Mouse (Mus musculus) layer of hippocampus, postnatal 36 days (tissue): ENCODE measurements around the gene Tspan12. TPM values are rescaled to one million over a fixed set of nuclear protein-coding genes. Genes with fewer than 3 reads are reported as not detected.
"Not testable (repeated sequence)": the region's sequence is repeated elsewhere in the genome, so short reads cannot be mapped to it uniquely, and the experiment has no call there.

Experiments used
- DNase-seq, 2 experiments: peaks; one replicate each; pipeline ENCODE4 v3.0.0; 2022
- total RNA-seq, 2 experiments: library from RNA; stranded (reverse); gene quantifications; 2 replicates each; pipeline ENCODE4 v1.2.3; 2021

Tspan12 gene
- total RNA-seq, 2 experiments from 2014 or later = 26.1 to 33.7 TPM

DNA sequence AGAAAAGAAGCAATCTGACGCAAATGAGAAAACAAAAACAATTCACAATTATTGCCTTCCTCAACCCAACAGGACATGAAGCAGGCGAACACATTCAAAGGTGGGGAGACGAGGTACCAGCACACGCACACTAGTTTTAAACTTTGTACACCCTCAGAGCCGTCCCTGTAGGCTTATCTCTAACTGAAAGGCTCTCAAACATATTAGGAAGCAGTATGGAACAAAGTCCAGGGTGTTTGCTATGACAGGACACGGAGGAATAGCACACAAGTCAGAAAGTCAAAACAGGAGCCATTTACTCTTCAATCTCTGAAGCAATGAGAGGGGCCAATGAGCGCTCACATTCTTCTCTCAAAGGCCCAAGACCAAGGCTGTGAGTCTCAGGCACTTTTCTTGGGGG lies 24.3 kb downstream of the Tspan12 start:
- DNase-seq = no peak

DNA sequence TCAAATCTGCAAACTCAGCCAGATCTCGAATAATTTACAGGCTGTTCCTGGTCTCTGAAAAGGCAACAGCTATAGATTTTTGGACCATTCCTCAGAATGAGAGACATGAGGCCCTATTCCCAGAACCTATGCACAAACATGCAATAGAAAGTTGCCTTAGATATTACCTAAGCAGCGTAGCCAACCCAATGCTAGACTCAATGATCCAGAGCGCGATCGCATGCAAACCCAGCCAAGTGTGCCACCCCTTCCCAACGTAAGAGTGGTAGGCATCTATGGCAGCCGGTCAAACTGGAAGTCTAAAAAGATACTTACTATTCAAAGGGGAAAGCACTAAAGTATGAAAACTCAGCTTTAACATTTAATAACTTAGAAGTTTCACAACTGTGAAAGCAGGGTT lies 28.6 kb downstream of the Tspan12 start:
- no peak for DNase-seq

DNA sequence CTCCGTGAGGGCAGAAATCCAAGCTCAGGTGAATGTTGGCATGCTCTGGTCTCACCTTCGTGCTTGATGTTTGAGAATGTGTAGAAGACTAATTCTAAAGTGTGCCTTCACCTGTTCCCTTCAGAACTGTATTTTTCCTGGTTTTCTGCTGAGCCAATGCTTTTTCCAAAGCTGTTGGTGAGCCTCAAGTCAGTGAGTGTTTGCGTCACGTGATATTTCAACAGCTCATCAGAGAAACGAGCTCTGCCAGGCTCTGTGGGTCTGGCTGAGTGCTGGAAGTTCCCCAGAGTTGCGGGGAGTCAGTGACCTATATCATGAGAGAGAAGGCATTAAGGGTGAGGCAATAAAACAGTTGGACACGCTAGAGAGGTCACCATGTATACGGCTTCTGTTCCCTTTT lies 29.0 kb downstream of the Tspan12 start:
- DNase-seq = no peak

DNA sequence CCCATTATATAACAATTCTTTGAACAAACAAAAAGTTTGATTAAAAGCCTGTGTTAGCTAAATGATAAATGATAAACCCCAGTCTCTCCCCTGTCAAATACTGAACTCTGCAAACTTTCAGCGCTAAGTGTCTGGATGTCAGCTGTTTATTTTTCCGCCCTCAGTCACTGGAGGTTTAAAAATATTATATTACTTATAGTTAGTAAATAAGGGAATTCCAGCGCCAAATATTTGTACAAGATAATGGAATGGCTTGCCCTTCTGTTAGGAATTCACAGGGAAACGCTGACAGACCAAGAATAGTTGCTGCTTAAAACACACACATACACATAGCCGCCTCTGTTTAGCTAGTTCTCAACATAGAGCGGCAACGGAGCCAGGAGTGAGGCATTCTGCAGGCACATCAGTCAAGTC lies 29.6 kb downstream of the Tspan12 start:
- no peak for DNase-seq

DNA sequence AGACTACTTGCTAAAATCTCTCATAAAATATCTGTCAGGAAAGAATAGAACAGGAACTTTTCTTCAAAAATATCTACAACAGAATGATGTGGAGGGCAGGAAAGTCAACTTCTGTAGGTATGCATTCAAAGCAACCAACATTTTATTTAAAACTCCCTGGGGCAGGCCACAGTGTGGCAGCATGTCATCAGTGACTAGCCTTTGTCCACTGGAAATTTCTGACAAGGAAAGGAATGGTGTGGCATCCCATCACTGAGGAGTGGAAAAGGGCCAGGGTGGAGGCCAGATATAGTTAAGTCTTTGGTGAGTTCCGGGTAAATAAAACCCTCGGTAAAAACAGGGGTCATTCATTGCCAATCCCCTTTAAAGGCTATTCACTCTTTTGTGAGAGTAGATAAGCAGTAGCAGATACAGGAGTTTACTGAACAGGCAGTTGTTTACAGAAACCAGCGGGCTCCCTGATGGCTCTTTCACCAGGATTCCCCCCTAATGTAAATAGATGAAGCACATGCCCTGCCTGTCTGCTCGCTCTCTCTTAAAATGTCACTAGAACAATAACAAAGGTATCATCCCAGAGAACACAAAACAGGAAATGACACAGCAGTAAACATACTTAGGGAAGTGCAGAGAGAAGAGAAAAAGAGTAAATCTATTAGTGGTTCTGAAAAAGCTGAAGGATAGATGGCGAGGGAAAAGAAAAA lies 34.1 kb downstream of the Tspan12 start:
- DNase-seq = no peak

DNA sequence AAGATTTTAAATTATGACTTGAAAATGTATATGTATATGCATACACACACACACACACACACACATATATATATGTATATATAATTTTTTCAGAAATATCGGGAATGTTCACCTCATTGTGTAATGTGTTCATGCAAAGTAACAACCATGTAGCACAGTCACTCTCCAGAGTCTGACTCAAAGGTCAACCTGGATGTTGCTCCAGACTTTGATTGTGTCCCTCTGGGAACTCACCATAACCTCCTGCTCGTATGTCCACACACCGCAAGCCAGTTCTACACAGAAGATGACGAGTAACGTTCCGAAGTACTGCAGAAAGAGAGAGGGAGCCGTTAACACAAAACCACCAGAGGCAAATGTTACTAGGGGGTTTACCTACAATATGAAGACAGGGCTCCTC lies 46.3 kb downstream of the Tspan12 start:
- DNase-seq = no peak

DNA sequence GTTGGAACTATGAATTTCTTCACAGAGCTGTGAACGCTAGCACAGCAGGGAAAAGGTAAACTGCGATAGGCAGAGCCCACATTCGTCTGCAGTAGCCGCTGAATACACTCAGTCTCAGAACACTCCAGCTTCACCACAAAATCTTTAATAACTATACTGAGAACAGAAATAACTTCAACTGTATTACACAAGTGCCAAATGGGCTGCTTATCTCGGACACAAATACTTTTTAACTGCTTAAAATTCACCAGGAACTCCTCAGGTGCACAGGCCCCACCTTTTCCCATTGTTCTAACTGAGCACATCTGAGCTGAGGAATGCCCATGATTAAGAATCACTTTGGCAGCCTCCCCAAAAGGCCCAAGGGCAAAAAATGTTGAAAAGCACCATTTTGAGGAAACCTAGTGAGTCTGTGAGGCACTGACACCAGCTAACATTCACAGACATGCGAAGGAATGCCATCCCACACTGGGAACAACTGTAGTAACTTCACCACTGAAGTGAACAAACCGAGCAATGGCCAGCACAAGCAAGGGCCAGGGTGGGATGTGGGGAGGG lies 47.2 kb downstream of the Tspan12 start:
- no peak for DNase-seq

DNA sequence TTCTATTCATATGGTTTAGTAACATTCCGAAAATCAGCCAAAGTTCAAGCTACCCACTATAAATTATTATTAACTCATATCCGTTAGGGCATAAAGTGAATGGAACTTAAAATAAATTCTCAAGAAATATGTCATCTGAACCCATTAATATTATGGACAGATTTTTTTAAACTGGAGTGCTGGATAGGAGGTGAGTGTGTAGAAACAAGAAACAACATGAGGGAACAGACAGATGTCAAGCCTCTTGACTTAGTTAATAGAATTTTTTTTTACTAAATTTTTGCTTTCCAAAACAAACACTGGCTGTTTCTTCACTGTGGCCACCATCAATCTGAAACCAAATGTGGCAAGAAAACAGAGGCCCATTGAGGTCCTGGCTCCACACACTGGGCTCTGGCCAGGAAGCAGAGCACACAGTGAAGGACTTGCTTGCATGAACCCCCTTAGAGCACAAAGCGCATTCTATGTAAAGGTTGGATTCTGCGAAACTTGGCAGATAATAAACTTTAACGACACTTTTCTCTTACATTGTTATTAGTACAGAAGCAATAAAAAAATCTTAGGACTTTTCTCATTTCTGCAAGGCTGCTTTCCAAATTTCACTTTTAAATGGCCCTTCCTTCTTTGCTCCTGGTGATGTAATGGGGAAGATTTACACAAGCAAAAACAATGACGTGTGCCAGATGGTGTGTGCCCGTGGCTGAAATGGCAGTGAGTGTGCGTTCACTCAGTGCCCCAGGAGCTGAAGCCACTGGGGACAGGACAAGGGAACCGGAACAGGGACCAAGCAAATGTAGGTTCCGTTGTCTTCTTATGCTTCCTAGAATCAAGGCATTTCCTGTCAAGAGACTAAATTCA lies 48.6 kb downstream of the Tspan12 start:
- peak; percentile 9 to 16 for DNase-seq

DNA sequence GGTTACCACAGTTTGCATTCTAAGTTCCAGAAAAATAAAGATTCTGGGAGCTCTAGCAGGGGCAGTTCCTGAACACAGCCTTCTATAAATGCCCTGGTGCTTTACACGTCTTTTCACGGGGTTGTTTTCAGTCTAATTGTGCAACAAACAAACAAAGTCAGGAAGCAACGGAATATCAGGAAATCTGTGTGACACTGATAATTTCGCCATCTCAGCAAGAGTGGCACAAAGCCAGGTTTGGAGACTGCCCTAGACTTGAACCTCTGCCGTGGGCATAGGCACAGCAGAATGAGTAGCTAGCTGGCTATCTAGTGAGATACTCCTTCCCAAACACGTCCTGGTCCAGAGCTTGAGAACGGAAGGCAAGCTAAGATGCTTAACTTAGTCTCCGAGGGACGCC lies 53.7 kb downstream of the Tspan12 start:
- no peak for DNase-seq

DNA sequence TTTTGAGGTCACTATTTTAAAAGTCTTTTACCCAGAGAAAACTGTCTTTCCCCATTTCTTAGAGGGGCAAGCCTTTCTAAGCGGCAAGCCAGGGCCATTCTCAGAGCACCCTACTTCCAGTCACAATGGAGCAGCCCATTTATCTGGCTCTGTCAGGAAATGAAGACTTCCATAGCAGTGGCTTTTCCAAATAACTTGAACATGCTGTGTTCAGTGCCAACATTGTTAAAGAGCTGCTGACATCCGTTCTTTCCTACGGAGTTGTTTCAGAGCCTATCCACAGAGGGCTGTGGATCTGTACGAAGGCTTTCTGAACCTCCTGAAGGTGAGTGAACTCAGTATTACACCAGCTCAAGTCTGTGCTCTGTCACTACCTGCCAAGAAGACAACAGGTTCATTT lies 55.2 kb downstream of the Tspan12 start:
- no peak for DNase-seq

DNA sequence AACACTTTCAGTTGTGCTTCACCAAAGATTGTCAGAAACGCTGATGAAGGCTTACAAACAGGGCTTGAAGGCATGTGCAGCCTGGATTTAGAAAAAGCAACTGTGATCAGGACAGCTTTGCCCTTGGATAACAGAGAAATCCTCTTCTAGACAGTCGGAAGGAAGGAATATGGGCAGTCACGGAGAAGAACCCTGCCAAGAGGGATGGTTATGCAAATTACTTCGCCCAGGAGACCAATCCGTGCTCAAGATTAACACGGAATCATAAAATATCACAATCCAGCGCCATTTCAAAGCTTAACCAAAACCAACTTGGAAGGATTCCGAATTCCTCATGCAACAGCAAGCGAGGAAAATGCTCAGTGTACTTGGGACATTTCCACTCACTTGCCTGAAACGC lies 55.9 kb downstream of the Tspan12 start:
- DNase-seq = no peak

DNA sequence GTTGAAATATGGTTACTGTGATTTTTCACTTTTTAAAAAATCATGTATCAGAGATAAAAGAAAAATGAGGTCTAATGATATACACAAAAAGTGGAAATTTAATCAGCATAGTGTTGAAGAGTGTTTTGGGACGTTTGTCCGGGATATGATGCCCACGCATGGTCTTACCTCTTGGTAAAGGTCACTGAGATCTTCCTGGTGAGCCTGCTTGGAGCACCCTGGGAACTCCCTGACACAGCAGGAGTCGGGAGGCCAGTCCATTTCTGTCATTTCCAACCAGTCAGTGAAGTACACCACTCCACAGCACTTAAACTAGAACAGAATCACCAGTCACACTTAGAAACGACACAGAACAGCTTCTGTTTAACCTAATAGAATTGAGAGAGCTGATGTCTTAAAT lies 56.9 kb downstream of the Tspan12 start:
- no peak for DNase-seq

DNA sequence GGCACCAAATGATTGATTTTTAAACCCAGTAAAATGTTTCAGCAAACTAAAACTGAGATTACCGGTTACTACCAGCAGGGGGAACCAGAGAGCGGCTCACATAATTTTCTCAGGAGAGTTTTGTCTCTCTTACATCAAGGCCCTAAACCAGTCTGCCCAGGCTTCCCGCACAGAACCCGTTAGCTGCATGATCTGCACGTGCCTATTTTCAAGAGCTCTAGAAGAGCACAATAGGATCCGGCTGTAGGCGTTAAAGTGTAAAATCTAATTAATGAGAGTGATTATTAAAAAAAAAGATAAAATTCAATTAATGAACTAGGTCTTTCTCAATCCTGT lies 57.3 kb downstream of the Tspan12 start:
- DNase-seq = peak; percentile 50 to 59

DNA sequence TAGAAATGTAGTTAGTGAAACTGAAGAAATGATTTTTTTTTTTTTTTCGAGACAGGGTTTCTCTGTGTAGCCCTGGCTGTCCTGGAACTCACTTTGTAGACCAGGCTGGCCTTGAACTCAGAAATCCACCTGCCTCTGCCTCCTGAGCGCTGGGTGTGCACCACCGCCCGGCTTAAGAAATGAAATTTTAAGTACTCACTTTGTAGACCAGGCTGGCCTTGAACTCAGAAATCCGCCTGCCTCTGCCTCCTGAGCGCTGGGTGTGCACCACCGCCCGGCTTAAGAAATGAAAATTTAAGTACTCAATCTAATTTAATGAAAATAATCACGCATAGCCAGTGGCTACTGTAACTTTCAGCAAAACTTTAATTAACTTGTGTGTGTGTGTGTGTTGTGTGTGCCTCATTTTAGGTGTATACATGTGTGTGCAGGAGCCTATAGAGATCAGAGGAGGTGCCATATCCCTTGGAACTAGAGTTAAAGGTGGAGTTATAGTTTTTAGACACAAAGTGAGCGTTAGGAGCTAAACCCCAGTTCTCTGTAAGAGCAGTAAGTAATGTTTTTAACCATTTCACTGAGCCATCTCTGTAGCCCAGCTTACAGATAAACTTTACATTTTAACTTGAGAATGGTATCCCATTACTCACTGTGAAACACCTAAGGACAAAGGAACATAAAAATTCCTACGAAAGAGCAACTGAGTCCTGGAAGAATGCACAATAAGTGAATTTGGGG lies 57.8 kb downstream of the Tspan12 start:
- no peak for DNase-seq

DNA sequence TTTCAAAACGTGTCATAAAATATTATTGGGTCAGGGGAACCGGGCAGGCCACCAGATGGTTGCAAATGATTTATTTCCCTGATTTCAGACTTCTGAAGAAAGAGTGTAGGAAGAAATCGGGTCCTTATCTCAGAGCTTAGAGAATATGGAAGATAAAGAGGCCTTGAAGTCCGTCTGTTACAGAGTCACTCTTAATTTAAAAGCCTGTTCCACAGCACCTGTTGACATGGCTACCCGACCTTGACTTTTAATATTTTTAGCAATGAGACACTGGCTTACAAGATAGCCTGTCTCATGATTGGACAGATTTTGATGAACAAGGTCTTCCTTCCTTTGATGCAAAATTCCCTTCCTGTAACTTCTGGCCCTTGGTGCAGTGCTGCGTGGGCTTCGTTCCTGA lies 61.0 kb downstream of the Tspan12 start:
- no peak for DNase-seq

DNA sequence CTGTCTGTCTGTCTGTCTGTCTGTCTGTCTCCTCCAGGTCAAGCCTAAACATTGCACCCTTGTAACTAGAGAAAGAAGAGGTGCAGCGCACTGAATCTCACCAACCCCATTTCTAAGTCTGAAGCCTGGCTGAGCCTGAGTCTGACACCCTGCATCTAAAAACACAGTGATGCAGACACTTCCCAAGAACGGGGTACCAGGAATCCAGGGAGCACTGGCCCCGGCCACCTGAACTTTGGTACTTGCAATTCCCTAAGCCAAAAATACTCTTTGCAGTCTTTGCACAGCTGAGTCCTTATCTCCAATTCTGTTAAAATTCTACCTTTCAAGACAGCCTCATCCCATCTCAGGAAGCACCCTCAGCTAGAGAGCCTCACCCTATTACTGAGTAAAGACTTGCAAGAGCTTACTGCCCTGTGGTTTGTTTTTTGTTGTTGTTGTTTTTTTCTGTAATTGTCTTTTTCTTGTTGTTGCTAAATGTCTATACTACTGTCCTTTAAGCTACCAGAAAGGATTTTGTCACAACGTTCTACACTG lies 61.7 kb downstream of the Tspan12 start:
- DNase-seq = no peak

DNA sequence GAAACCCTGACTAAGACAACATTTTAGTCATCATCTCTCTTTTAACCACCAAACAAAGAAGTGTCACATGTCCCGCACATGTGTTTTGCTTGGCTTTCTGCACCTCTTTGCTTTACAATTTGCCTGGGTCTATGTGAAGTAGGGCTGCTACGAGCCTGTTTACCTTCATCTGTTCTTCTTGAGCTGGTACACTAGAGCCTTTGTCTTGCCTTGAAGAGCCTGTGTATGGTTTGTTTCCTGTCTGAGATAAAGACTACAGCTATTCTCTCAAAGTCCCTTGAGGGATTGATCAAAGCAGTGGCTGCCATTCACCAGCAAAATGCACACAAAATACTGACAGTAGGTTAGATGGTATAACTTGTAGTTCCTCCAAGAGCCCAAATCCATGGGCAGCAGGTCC lies 62.3 kb downstream of the Tspan12 start:
- no peak for DNase-seq

DNA sequence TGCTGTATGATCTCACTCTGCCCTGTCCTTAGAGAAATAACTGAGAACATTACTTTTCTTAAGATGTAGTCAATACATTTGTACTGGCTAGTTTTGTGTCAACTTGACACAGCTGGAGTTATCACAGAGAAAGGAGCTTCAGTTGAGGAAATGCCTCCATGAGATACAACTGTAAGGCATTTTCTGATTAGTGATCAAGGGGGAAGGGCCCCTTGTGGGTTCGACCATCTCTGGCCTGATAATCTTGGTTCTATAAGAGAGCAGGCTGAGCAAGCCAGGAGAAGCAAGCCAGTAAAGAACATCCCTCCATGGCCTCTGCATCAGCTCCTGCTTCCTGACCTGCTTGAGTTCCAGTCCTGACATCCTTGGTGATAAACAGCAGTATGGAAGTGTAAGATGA lies 62.7 kb downstream of the Tspan12 start:
- not testable (repeated sequence) for DNase-seq

DNA sequence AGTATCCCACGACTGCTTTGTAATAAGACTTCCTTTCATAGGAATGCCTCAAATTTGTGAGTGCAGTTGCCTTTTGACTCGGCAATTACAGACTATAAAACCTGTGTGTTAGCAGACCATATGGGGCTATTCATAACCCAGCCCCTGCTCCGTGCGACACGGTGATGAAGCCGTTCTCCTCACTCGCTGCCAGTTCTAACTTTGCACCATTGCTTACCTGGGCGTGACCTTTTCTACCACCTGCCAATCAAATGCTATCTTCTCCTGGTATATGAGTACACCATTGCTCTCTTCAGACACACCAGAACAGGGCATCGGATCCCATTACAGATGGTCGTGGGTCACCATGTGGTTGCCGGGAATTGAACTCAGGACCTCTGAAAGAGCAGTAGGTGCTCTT lies 64.6 kb downstream of the Tspan12 start:
- no peak for DNase-seq

DNA sequence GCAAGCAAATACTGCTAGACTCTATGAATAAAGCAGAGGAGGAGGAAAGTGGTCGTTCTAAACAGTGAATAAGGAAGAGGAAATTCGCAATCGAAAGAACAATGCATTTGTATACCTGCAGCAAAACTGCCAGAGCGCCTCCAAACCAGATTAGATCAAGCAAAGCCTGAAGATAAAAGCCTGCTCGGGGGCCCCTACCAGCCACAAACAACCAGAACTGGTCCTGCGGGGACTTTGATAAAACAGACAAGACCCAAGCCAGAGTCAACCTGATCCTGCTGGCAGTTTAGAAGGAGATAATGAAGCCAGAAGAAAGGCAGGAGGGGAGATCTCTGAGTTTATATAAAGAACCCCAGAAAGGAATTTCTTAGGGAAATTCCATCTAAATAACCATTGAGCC lies 65.0 kb downstream of the Tspan12 start:
- no peak for DNase-seq

DNA sequence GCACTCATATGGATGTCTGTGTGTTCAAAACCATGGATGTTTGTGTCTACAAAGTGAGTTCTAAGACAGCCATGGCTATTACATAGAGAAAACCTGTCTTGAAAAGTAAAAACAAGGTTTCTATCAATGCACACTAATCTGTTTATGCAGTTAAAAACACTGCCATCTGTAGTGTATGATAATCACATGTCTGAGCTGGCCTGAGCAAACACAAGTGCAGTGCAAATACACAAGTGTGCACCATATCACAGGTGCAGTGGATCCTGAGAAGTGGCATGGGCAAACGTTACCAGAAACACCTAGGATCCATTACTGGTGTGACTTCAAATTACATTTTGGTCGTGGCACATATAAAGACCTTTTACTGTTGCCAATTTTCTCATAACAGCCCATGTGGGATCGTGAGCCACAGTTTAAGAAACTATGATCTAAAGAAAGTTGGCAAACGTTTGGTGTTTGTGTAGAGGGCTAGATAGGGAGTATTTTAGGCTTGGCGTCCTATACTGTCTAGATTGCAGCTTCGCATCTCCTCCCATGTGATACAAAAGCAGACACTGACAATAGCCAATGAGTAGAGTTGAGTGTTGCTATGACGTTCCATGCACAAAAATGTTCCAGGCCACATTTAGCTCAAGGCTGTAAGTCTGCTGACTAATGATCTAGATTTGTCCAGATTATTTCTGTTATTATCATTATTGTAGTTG lies 78.0 kb downstream of the Tspan12 start:
- no peak for DNase-seq

DNA sequence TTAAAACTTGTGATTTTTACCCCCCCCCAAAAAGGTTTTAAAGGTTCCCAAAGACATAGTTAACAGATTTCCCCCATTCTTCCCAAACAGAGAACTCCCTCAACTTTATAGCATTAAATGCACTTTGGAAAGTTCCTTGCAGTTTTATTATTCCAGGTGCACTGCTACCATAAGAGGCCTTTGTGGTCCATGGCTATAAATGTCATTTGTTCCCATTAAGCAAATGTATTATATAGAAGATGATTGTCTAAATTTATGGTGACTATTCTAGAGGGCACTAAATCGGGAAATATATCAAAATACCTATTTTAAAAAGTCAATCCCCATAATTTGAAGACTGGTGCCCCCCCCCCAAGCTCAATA lies 82.9 kb downstream of the Tspan12 start:
- DNase-seq = no peak
